Mouse (Mus musculus): ENCODE measurements around the gene Arf4.

DNA sequence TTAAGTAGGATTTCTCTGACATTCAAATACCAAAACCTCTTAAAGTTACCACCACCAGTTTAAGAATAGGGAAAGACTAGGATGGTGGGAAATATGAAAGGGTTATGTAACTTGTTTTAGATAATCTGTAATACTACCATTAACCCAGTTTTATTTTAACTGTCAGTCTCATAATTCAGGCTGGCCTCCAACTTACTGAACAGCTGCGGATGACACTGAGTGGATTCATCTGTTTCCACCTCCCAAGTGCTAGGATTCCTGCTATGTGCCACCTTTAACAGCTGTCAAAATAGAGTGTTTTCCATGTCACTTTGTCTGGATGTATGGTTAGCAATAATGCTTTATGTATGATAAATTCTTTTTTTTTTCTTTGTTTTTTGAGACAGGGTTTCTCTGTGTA, 22.4 kb downstream of the Arf4 start:
- TF ChIP-seq POLR2A (IDR thresholded peaks at IDR 0.05; ENCODE audit: low read depth, low read length) (no peak), CTCF (IDR thresholded peaks at IDR 0.05; ENCODE audit: extremely low read depth, insufficient read length, insufficient replicate concordance, low read depth, low read length) (no peak)

Data from small intestine, adult 2 months (tissue).